Mouse (Mus musculus) liver, adult 2 months (tissue): ENCODE data around the gene Cd55. TPM values are rescaled to one million over a fixed set of nuclear protein-coding genes. Genes with fewer than 3 reads are reported as not detected.

Source experiments
- DNase-seq: peaks from one replicate; pipeline ENCODE4 v3.0.0-alpha.2; 2011; ENCODE audit warnings: low read depth, low spot score; ENCODE audit errors: extremely low read depth
- H3K27ac ChIP-seq: fragments of 200-500 bp; replicated peaks from 2 replicates; pipeline ENCODE4 v1.5.1; 2012; ENCODE audit warnings: low read depth, mild to moderate bottlenecking, control low read depth, inconsistent platforms, low read length; ENCODE audit not compliant: insufficient read depth
- H3K27me3 ChIP-seq: fragments of 200-500 bp; 2 replicates; pipeline ENCODE4 v1.6.1; 2012; ENCODE audit warnings: mild to moderate bottlenecking, moderate library complexity, low read length, inconsistent platforms; ENCODE audit not compliant: control insufficient read depth, insufficient read depth
- H3K36me3 ChIP-seq: fragments of 200-500 bp; 2 replicates; pipeline ENCODE4 v1.6.1; 2012; ENCODE audit warnings: low read length, inconsistent platforms; ENCODE audit not compliant: control insufficient read depth, insufficient read depth
- H3K4me1 ChIP-seq: fragments of 200-500 bp; 2 replicates; pipeline ENCODE4 v1.6.1; 2011; ENCODE audit warnings: low read length; ENCODE audit not compliant: control insufficient read depth, insufficient read depth
- H3K4me3 ChIP-seq: fragments of 200-500 bp; 2 replicates; pipeline ENCODE4 v1.5.1; 2011; ENCODE audit warnings: low read depth, mild to moderate bottlenecking, control low read depth, low read length, moderate library complexity; ENCODE audit not compliant: insufficient read depth
- H3K79me2 ChIP-seq: fragments of 200-500 bp; 2 replicates; pipeline ENCODE4 v1.6.1; 2012; ENCODE audit warnings: inconsistent platforms, mild to moderate bottlenecking, low read length, moderate library complexity; ENCODE audit not compliant: control insufficient read depth, insufficient read depth
- H3K9ac ChIP-seq: fragments of 200-500 bp; 2 replicates; pipeline ENCODE4 v1.6.1; 2012; ENCODE audit warnings: low read depth, mild to moderate bottlenecking, control low read depth, inconsistent platforms, low read length
- CTCF ChIP-seq: fragments of 200-500 bp; IDR thresholded peaks from 2 replicates; pipeline ENCODE4 v1.5.1; 2011; ENCODE audit warnings: low read depth, low read length, control low read depth
- POLR2A ChIP-seq: fragments of 200-500 bp; IDR thresholded peaks from 2 replicates; pipeline ENCODE4 v1.6.1; 2011; ENCODE audit warnings: low read length, control low read depth; ENCODE audit not compliant: insufficient read depth; ENCODE audit errors: extremely low read depth
- WGBS: fragments of 180-500 bp; shearing (Covaris S2); methylation state at CpG from one replicate; pipeline ENCODE4 v1.1.7; 2018; 5-methylcytosine and 5-hydroxymethylcytosine counted together
- polyA plus RNA-seq: library from polyadenylated mRNA; depleted of rRNA; stranded (reverse); fragments of >200 nt; gene quantifications from 2 replicates; pipeline ENCODE4 v1.2.3, GENCODE M21; 2012
- total RNA-seq: library from RNA; depleted of rRNA; stranded (reverse); fragments of >200 nt; gene quantifications from 2 replicates; pipeline ENCODE4 v1.2.3, GENCODE M21; 2014

The Cd55 gene
- total and polyA plus RNA-seq, 2 experiments = 4.7 to 27.9 TPM

GRCm38 (mm10) chr1:130499962-130500361 is 37.4 kb upstream of the Cd55 start:
- no peak overlapping the region for H3K9ac ChIP-seq
- H3K4me1 ChIP-seq = no peaks in the 10 kb centered on the region
- no peak for DNase-seq
- WGBS = 75% methylated on average over 2 of the region's 2 CpGs
- no peak overlapping the region for H3K27ac ChIP-seq
- no peak overlapping the region for H3K4me3 ChIP-seq
- TF ChIP-seq POLR2A (no peak), CTCF (no peak)
- no peaks in the 10 kb centered on the region for H3K79me2 ChIP-seq
- no peaks in the 10 kb centered on the region for H3K27me3 ChIP-seq
- no peaks in the 10 kb centered on the region for H3K36me3 ChIP-seq

GRCm38 (mm10) chr1:130498331-130498730 is 35.8 kb upstream of the Cd55 start:
- no peak overlapping the region for H3K4me3 ChIP-seq
- no peak for DNase-seq
- no peaks in the 10 kb centered on the region for H3K79me2 ChIP-seq
- no peaks in the 10 kb centered on the region for H3K4me1 ChIP-seq
- TF ChIP-seq POLR2A (no peak), CTCF (no peak)
- H3K27ac ChIP-seq = no peak overlapping the region
- no peaks in the 10 kb centered on the region for H3K27me3 ChIP-seq
- no peak overlapping the region for H3K9ac ChIP-seq
- H3K36me3 ChIP-seq = no peaks in the 10 kb centered on the region

- no peak overlapping the region for H3K9ac ChIP-seq
- no peaks in the 10 kb centered on the region for H3K79me2 ChIP-seq
- DNase-seq = no peak
- TF ChIP-seq CTCF (no peak), POLR2A (no peak)
- WGBS = 65% methylated on average over 10 of the region's 10 CpGs
- H3K4me1 ChIP-seq = no peaks in the 10 kb centered on the region
- no peaks in the 10 kb centered on the region for H3K27me3 ChIP-seq
- no peaks in the 10 kb centered on the region for H3K36me3 ChIP-seq
- no peak overlapping the region for H3K4me3 ChIP-seq
- H3K27ac ChIP-seq = no peak overlapping the region
Observed at GRCm38 (mm10) chr1:130486816-130487545, 24.4 kb upstream of the Cd55 start.

DNA sequence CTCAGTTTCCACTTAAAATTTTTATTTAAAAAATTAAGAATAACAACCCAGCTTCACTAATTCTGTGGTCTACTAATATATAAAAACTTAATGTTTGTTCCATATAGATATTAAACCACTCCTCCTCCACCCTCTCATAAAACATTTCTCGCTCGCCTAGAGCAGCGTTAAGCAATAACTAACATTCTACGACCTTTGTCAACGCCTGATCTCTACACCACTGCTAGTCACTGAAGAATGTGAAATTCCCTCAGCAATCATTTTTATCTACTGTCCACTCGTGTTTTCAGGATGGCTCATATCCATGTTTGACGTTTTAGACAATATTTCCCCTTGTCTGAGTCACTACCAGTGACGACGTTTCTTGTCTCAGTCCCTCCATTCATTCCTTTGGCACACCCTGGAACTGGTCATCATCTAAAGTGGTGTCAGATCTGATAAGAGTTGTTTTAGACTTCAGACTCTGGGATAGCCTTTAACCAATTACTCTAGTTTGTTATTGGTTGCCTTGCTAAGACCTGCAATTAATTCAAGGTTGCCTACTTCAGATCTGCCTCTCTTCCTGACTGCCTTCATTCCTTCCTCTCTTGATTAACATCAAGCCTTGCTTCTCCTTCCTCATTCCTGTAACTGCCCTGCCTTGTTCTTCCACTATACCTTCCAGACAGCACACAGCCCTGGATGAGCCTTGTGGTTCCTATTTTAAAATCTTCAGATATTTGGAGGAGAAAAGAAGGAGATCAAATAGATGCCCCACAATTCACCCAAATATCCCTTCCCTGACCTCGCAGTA is 23.5 kb upstream of the Cd55 start:
- TF ChIP-seq POLR2A (no peak), CTCF (no peak)
- Histone ChIP-seq H3K79me2 (no peaks in the 10 kb centered on the region), H3K4me1 (no peaks in the 10 kb centered on the region), H3K4me3 (no peak overlapping the region), H3K9ac (no peak overlapping the region), H3K27me3 (no peaks in the 10 kb centered on the region), H3K27ac (no peak overlapping the region), H3K36me3 (no peaks in the 10 kb centered on the region)
- no peak for DNase-seq
- 76% methylated on average over 10 of the region's 10 CpGs for WGBS

DNA sequence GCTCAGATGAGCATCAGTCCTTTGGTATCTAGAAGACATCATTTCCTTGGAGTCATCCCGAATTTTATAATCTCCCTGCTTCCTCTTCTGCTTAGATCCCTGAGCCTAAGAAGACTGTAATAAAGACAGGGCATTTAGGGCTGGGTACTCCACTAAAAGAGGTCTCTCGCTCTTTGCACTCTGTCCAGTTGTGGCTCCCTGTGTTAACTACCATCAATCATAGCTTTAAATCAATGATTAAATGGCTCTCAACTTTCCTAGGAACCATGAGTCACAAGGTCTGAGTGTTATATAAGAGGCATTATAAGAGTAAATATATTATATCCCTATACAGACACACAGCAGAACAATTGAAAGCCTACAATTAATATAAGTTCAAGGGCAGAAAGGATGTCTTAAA is 22.8 kb upstream of the Cd55 start:
- no peak for DNase-seq
- H3K36me3 ChIP-seq = no peaks in the 10 kb centered on the region
- TF ChIP-seq POLR2A = no peak
- no peak for TF ChIP-seq CTCF
- no peaks in the 10 kb centered on the region for H3K79me2 ChIP-seq
- 66% methylated on average over 2 of the region's 2 CpGs for WGBS
- no peaks in the 10 kb centered on the region for H3K4me1 ChIP-seq
- no peaks in the 10 kb centered on the region for H3K27me3 ChIP-seq
- H3K4me3 ChIP-seq = no peak overlapping the region
- no peak overlapping the region for H3K9ac ChIP-seq
- H3K27ac ChIP-seq = no peak overlapping the region

- DNase-seq = no peak
- no peak overlapping the region for H3K27ac ChIP-seq
Observed at GRCm38 (mm10) chr1:130474936-130475335, 12.4 kb upstream of the Cd55 start.

More at GRCm38 (mm10) chr1:130474936-130475335, 12.4 kb upstream of the Cd55 start:
- H3K27me3 ChIP-seq = no peaks in the 10 kb centered on the region
- no peaks in the 10 kb centered on the region for H3K36me3 ChIP-seq
- 79% methylated on average over 6 of the region's 6 CpGs for WGBS
- no peak overlapping the region for H3K4me3 ChIP-seq
- no peaks in the 10 kb centered on the region for H3K79me2 ChIP-seq
- no peaks in the 10 kb centered on the region for H3K4me1 ChIP-seq
- TF ChIP-seq CTCF = no peak
- TF ChIP-seq POLR2A = no peak
- no peak overlapping the region for H3K9ac ChIP-seq
